Mouse (Mus musculus): ENCODE measurements at regions not wholly inside any gene's neighbourhood (a gene's known extent, or its start where the extent isn't known, plus 50 kb on each side); places are given as distances from the start of the nearest gene placed in this dataset.

DNA sequence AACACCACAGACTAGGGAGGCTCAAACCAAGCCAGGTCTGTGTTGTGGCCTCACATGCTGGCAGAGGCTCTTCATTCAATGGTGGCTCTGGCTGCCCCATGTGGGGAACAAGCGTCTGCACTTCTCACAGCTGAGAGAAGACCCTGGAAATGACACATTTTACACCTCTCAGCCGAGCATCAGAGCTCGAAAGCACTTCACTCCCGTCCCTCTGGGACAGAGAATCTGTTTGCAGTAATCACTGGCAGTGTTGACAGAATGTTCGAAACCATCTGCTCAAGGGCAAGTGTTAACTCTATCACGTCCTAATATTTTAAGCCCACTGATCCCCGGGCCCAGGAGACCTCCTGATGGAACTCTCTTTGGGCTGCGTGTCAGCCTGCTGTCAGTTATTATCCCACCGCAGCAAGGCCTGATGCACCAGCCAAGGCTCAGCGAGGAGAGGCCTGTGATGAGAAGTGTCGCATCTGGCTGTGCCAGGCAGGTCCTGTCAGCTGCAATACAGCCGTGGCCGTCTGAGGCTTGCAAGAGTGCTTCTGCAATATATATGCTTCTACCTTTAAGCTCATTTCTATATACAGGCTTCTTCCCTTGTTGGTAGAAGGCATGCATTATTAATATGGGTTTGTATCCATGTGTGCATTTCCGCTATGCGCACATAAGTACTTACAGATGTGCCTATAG, 241.5 kb upstream of the Dnajc19 start:
- DNase-seq (ENCODE audit: low read depth, low spot score) = no peak
- no peak for ATAC-seq
- ChIA-PET POLR2A (interaction anchor here (0.6 to 1.2 kb wide), 2 partner anchors 9 to 329 kb away, joined by 3 to 4 read pairs; no protein-coding TSS in a partner anchor), CTCF (no interaction called here)
- TF ChIP-seq CTCF (IDR thresholded peaks at IDR 0.05) = no peak
- in situ Hi-C loops (cut with MboI; ENCODE audit: low pct_unique_long_range_greater_than_20kb) = no loop called here
- H3K27me3 ChIP-seq = peaks cover 54% of the 10 kb centered on the region

DNA sequence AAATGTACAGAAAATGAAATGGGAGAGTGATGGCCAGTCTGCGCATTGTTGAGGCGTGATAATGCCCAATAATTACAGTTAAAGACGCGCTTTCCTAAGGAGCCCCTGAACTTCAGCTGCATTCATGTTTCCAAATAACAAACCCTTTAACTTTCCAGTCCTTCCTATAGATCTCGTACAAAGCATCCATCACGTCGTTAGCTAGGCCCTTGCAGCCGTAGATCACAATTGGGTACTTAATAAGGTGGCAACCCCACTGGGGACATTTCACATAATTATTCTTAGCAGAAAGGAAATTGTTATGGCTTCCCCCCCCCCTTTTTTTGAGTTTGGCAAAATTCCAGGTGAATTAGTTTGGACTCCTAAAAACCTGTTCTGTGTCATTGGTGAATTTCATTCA, 233.7 kb upstream of the Dnajc19 start:
- DNase-seq (ENCODE audit: low read depth, low spot score) = no peak
- ChIA-PET POLR2A (no interaction called here), CTCF (interaction anchor here (1.1 kb wide), 1 partner anchor 27 kb away, joined by 4 read pairs; no protein-coding TSS in a partner anchor)
- peaks cover 75% of the 10 kb centered on the region for H3K27me3 ChIP-seq
- TF ChIP-seq CTCF (IDR thresholded peaks at IDR 0.05) = no peak
- in situ Hi-C loops (cut with MboI; ENCODE audit: low pct_unique_long_range_greater_than_20kb) = no loop called here
- no peak for ATAC-seq

DNA sequence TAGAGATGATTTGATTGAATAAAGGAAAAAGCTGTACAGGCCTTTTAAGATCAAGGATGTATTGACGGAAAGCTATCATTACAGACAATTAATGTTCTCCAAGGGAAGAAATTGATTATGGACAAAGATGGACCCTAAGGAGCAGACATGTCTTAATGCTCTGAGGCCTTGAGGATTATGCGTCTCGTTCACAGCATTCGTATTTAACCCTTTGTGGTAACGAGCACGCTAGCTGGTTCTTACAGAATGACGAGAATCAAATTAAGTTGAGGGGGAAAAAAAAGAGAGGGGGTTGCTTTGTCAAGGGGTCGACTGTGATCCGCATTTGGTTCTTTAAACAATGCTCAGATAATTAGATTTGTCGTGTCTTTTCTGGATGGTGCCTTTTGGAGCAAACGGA, 233.3 kb upstream of the Dnajc19 start:
- DNase-seq (ENCODE audit: low read depth, low spot score) (no peak), ATAC-seq (no peak)
- in situ Hi-C loops (cut with MboI; ENCODE audit: low pct_unique_long_range_greater_than_20kb) = no loop called here
- peaks cover 78% of the 10 kb centered on the region for H3K27me3 ChIP-seq
- POLR2A ChIA-PET = interaction anchor here (0.7 to 1.1 kb wide), 2 partner anchors 9 to 18 kb away, joined by 3 to 4 read pairs; no protein-coding TSS in a partner anchor
- no peak for TF ChIP-seq CTCF (IDR thresholded peaks at IDR 0.05)
- CTCF ChIA-PET = interaction anchor here (1.1 to 1.6 kb wide), 2 partner anchors 12 to 27 kb away, joined by 4 read pairs; no protein-coding TSS in a partner anchor

DNA sequence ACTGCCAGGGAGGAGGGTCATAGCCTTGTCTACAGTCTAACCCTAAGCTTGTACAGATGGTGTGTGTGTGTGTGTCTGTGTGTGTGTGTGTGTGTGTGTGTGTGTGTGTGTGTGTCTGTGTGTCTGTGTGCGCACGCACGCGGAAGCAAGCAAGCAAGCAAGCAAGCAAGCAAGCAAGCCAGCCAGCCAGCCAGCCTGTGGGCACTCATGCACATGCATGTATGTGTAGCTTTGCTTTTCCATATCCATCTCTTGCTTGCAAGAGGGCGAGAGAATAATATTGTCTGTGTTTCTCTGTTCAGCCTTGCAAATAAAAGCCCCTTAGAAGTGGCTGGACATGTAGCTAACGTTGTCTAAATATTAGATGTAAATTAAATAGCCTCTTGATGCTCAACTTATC, 230.8 kb upstream of the Dnajc19 start:
- TF ChIP-seq CTCF (IDR thresholded peaks at IDR 0.05) = no peak
- ChIA-PET POLR2A (no interaction called here), CTCF (interaction anchor here (0.7 to 2.4 kb wide), 5 partner anchors 8 to 19 kb away, joined by 3 to 12 read pairs (median 4); no protein-coding TSS in a partner anchor)
- ATAC-seq (no peak), DNase-seq (ENCODE audit: low read depth, low spot score) (no peak)
- peaks cover 67% of the 10 kb centered on the region for H3K27me3 ChIP-seq
- in situ Hi-C loops (cut with MboI; ENCODE audit: low pct_unique_long_range_greater_than_20kb) = no loop called here

DNA sequence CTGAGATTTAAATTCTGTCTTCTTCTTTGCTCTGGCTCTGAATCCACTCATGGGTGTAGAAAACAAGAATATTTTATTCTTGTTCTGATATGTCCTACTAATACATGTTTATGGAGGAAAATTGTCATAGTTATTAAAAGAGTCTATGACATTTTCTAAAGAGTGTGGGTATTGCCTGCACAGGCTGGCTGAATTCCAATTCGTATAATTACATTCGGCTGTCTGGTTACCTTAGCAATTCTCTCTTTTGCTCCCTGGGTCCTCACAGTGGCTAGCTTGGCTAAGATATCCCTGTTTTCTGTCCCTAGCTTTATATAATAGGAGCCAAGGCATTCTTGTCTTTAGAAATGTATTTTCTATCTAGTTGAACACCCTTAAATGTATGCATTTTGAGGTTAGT, 218.5 kb upstream of the Dnajc19 start:
- ATAC-seq (no peak), DNase-seq (ENCODE audit: low read depth, low spot score) (no peak)
- peaks cover 40% of the 10 kb centered on the region for H3K27me3 ChIP-seq
- CTCF ChIA-PET = interaction anchor here (1.1 to 1.9 kb wide), 3 partner anchors 11 to 31 kb away, joined by 3 to 4 read pairs (median 4); no protein-coding TSS in a partner anchor
- POLR2A ChIA-PET = interaction anchor here (0.6 kb wide), 1 partner anchor 144 kb away, joined by 3 read pairs; no protein-coding TSS in a partner anchor
- in situ Hi-C loops (cut with MboI; ENCODE audit: low pct_unique_long_range_greater_than_20kb) = no loop called here
- TF ChIP-seq CTCF (IDR thresholded peaks at IDR 0.05) = no peak

DNA sequence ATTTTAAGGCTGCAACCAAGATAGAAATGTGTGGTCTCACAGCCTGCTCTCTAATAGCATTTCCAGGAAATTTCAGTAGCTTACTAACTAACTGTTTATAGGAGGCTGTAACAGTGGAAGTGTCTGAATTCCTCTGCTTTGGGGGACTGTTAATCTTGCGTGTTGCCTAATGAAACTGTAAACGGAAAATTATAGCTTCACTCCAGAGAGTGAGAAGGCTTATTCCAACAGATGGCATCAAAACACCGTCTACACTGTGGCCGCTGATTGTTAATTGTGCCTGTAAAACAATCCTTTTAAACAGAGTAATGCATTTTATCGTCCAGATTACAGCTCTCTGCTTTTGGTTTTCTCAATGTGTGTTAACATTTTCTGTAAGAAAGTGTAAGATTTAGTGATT, 206.7 kb upstream of the Dnajc19 start:
- peak; percentile 27 for TF ChIP-seq CTCF (IDR thresholded peaks at IDR 0.05)
- peaks cover 48% of the 10 kb centered on the region for H3K27me3 ChIP-seq
- POLR2A ChIA-PET = no interaction called here
- CTCF ChIA-PET = interaction anchor here (0.8 to 4.2 kb wide), 15 partner anchors 10 to 463 kb away, joined by 3 to 21 read pairs (median 5); no protein-coding TSS in a partner anchor
- DNase-seq (ENCODE audit: low read depth, low spot score) (no peak), ATAC-seq (no peak)
- in situ Hi-C loops (cut with MboI; ENCODE audit: low pct_unique_long_range_greater_than_20kb) = no loop called here

DNA sequence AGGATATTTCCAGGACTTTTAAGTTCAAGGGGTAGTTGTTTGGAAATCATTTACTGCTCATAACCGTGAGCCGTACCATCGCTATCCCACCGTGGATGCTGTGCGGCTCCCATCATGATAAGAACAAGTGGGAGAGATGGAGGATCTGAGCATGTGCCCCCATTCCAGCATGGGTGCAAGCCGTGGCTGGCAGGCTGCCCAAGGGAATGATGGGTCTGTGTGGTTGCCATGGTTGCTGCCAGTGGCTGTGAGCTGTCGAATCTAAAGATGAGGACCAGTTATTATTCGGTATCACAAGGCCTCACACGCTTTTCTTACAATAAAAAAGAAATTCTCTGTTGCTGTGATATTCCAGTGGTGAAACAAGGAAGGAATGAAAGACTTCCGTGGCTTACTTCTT, 189.0 kb upstream of the Dnajc19 start:
- in situ Hi-C loops (cut with MboI; ENCODE audit: low pct_unique_long_range_greater_than_20kb) = no loop called here
- TF ChIP-seq CTCF (IDR thresholded peaks at IDR 0.05) = no peak
- ATAC-seq (no peak), DNase-seq (ENCODE audit: low read depth, low spot score) (no peak)
- CTCF ChIA-PET = interaction anchor here (1.2 kb wide), 1 partner anchor 22 kb away, joined by 4 read pairs; no protein-coding TSS in a partner anchor
- peaks cover 36% of the 10 kb centered on the region for H3K27me3 ChIP-seq
- POLR2A ChIA-PET = interaction anchor here (0.8 kb wide), 1 partner anchor 38 kb away, joined by 3 read pairs; no protein-coding TSS in a partner anchor

DNA sequence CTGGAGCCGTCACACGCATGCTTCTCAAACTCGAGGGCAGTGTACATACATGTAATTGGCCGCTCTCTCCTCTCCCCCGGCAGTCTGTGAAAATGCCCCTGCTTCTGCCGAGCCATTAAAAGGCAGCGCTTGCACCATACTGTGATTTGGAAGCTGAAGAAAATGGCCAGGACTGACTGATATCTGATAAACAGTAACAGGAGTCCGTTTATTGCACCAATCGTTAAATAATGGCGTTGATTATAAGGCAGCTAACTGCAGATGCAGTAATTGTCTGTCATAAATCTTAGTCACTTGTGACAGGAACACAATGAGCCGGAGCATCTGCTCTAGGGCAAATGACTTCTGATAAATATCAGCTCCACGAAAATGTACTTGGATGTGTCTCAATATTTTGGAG, 185.3 kb upstream of the Dnajc19 start:
- POLR2A ChIA-PET = interaction anchor here (0.7 to 0.8 kb wide), 2 partner anchors 17 to 1223 kb away, joined by 3 read pairs; no protein-coding TSS in a partner anchor
- TF ChIP-seq CTCF (IDR thresholded peaks at IDR 0.05) = no peak
- CTCF ChIA-PET = interaction anchor here (0.6 to 1.6 kb wide), 3 partner anchors 22 to 1252 kb away, joined by 3 to 6 read pairs (median 5); no protein-coding TSS in a partner anchor
- no peak for ATAC-seq
- in situ Hi-C loops (cut with MboI; ENCODE audit: low pct_unique_long_range_greater_than_20kb) = no loop called here
- DNase-seq (ENCODE audit: low read depth, low spot score) = no peak
- peaks cover 33% of the 10 kb centered on the region for H3K27me3 ChIP-seq

DNA sequence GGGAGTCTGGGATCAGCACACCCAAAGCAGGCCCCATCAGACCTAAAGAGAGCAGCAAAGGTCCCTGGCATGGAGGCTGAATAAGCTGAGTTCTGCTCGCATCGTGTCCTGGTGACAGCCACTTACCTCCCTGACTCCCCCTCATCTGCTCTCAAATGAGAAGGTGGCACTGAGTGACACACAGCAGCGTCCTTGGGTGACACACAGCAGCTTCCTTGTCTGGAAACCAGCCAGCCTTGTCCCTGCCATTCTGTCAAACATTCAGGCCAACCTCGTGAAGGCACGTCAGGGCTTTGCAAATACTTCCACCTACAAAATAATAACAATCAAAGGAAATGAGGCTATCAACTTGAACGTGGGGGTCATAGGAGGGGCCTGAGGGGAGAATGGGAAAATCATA, 183.7 kb upstream of the Dnajc19 start:
- POLR2A ChIA-PET = interaction anchor here (0.6 kb wide), 2 partner anchors 94 to 344 kb away, joined by 3 read pairs; no protein-coding TSS in a partner anchor
- in situ Hi-C loops (cut with MboI; ENCODE audit: low pct_unique_long_range_greater_than_20kb) = no loop called here
- no peak for TF ChIP-seq CTCF (IDR thresholded peaks at IDR 0.05)
- DNase-seq (ENCODE audit: low read depth, low spot score) (no peak), ATAC-seq (no peak)
- H3K27me3 ChIP-seq = peaks cover 36% of the 10 kb centered on the region
- CTCF ChIA-PET = interaction anchor here (1.2 to 2.1 kb wide), 4 partner anchors 13 to 33 kb away, joined by 3 to 5 read pairs (median 4); no protein-coding TSS in a partner anchor

DNA sequence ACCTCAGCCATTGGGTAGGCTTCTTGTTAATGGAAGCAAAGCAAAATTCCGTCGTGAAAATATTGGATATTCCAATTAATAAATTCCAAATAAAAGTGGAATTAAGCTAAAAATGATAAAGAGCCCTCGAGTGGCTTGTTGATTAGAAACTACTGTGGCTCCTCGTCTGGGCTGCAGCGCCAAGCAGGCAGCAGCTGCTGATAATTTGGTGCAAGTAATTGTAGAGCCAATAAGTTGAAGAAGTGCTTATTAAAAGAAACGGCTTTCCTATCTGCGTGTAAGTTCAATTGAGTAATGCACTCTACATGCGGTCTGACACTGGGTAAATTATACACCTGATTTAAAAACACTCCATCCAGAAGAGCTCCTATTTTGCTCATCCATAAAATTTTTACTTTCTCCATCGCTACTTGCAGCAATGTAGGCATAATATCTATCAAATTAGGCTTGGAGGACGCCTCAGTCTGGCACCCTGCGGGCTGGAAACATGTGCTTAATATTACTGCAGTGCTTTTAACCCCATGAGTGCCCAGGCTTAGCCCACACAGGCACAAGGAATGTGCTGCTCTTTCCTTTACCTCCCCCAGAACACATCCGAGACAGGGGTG, 171.7 kb upstream of the Dnajc19 start:
- POLR2A ChIA-PET = interaction anchor here (0.6 kb wide), 1 partner anchor 60 kb away, joined by 7 read pairs; no protein-coding TSS in a partner anchor
- no peak for TF ChIP-seq CTCF (IDR thresholded peaks at IDR 0.05)
- ATAC-seq = no peak
- peaks cover 57% of the 10 kb centered on the region for H3K27me3 ChIP-seq
- DNase-seq (ENCODE audit: low read depth, low spot score) = no peak
- in situ Hi-C loops (cut with MboI; ENCODE audit: low pct_unique_long_range_greater_than_20kb) = no loop called here
- CTCF ChIA-PET = interaction anchor here (0.9 to 1.6 kb wide), 2 partner anchors 21 to 35 kb away, joined by 4 to 6 read pairs; no protein-coding TSS in a partner anchor

Measured in Patski (cell line).